Mouse (Mus musculus) heart, embryonic 12.5 days (tissue): ENCODE data around the gene Nek4. TPM values are rescaled to one million over a fixed set of nuclear protein-coding genes. Genes with fewer than 3 reads are reported as not detected.

Experiments
- ATAC-seq: fragments of 200-750 bp; cut with Nextera tagmentation; 2 replicates; pipeline ENCODE4 v1.8.0; 2017; ENCODE audit warnings: moderate TSS enrichment, moderate library complexity; ENCODE audit not compliant: insufficient number of reproducible peaks, low FRiP score
- H3K27ac ChIP-seq: fragments of 300-500 bp; sonication (generic); 2 replicates; pipeline ENCODE4 v1.5.1; 2016; ENCODE audit warnings: mild to moderate bottlenecking, moderate library complexity; ENCODE audit not compliant: poor library complexity, severe bottlenecking
- H3K27me3 ChIP-seq: fragments of 300-500 bp; sonication (generic); replicated peaks from 2 replicates; pipeline ENCODE4 v1.6.1; 2016; ENCODE audit warnings: mild to moderate bottlenecking, moderate library complexity
- H3K36me3 ChIP-seq: fragments of 300-500 bp; sonication (generic); 2 replicates; pipeline ENCODE4 v1.6.1; 2016; ENCODE audit warnings: mild to moderate bottlenecking, moderate library complexity
- H3K4me1 ChIP-seq: fragments of 300-500 bp; sonication (generic); replicated peaks from 2 replicates; pipeline ENCODE4 v1.6.1; 2016; ENCODE audit warnings: mild to moderate bottlenecking
- H3K4me2 ChIP-seq: fragments of 300-500 bp; sonication (generic); 2 replicates; pipeline ENCODE4 v1.6.1; 2016; ENCODE audit warnings: mild to moderate bottlenecking, moderate library complexity
- H3K4me3 ChIP-seq: fragments of 300-500 bp; sonication (generic); 2 replicates; pipeline ENCODE4 v1.5.1; 2016; ENCODE audit warnings: mild to moderate bottlenecking
- H3K9ac ChIP-seq: fragments of 300-500 bp; sonication (generic); 2 replicates; pipeline ENCODE4 v1.6.1; 2016; ENCODE audit warnings: mild to moderate bottlenecking, moderate library complexity
- H3K9me3 ChIP-seq: fragments of 300-500 bp; sonication (generic); replicated peaks from 2 replicates; pipeline ENCODE4 v1.6.1; 2016; ENCODE audit warnings: mild to moderate bottlenecking, moderate library complexity
- WGBS: fragments of 180-500 bp; shearing (Covaris S2); methylation state at CpG from one replicate; pipeline ENCODE4 v1.1.7; 2016; 5-methylcytosine and 5-hydroxymethylcytosine counted together
- polyA plus RNA-seq: library from polyadenylated mRNA; unstranded; fragments of >200 nt; fragmentation: Nextera tagmentation; extraction: Ambion mirVana; gene quantifications from 2 replicates; pipeline ENCODE4 v1.2.1, GENCODE M21; 2016

Nek4 gene
- polyA plus RNA-seq, 1 experiment from 2014 or later = 7.4 TPM

DNA sequence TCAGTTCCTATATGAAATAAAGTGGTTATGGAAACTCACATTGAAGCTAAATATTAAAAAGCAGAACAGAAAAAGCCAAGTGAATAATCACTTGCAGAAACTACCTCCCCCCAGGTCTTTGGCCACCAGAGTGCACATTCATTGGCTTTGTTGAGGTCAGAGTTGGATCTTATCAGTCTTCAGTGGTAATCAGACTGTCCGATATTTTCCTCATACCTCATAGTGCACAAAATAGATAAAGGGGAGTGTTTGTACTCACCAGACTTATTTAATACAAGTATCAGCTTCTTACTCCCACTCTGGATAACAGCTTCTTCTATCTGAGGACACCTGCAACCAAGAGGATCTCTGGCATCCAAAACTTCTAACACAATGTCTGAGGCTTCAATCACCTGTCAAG, 64.9 kb downstream of the Nek4 start:
- no peak overlapping the region for H3K27ac ChIP-seq
- peaks cover 18% of the 10 kb centered on the region for H3K4me1 ChIP-seq
- no peak overlapping the region for H3K4me2 ChIP-seq
- ATAC-seq = no peak
- no peak overlapping the region for H3K9ac ChIP-seq
- no peaks in the 10 kb centered on the region for H3K9me3 ChIP-seq
- peaks cover 64% of the 10 kb centered on the region for H3K36me3 ChIP-seq
- WGBS = 51% methylated on average over 1 of the region's 1 CpGs
- no peak overlapping the region for H3K4me3 ChIP-seq
- H3K27me3 ChIP-seq = no peaks in the 10 kb centered on the region

DNA sequence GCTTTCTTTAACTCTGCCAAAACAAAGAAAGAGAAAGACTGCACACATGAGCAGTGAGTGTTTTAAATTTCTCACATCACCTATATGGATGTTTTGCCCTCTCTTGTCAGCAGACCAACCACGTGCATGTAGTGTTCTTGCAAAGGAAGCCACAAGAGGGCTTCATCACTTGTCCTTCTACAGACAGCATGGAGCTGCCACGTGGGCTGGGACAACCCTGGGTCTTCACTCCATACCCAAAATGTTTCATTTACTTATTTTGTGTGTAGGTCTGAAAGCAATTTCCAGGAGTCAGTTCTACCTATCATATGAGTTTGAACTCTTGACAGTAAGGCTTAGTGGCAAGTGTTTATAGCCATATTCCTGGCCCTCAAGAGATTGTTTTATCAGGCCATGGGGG, 66.7 kb downstream of the Nek4 start:
- H3K4me1 ChIP-seq = peaks cover 18% of the 10 kb centered on the region
- ATAC-seq = no peak
- H3K4me3 ChIP-seq = peak overlapping the region; percentile 71
- WGBS = 3% methylated on average over 2 of the region's 2 CpGs
- H3K4me2 ChIP-seq = peak overlapping the region; percentile 78
- H3K9ac ChIP-seq = peak overlapping the region; percentile 91
- H3K9me3 ChIP-seq = no peaks in the 10 kb centered on the region
- H3K27me3 ChIP-seq = no peaks in the 10 kb centered on the region
- H3K27ac ChIP-seq = no peak overlapping the region
- peaks cover 55% of the 10 kb centered on the region for H3K36me3 ChIP-seq

DNA sequence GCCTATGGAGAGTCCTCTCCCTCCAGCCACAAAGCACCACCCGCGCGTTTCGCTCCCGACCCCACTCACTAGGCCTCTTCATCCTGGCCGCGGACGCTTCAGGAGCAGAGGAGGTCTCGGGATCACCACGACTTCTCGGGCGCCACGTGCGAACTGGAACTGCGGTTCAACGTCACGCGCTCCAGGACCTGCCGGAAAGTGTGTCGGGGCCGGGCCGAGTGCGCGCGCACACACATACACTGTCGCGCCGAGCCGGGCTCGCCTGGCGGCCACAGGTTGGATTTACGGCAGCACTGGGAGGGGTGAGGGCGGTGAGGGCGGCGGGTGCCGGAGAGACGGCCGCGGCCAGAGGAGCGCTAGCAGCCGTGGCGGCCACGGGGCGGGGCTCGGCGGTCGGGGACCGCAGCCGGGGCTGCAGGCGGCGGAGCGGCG, 67.7 kb downstream of the Nek4 start, which contains the start of the genes Pbrm1 and Gnl3:
Pbrm1 (plus strand) TSS at position 279 of the 432 bp plus-strand sequence.
Gnl3 (minus strand) TSS at position 293 of the 432 bp plus-strand sequence.
- peak within 1 kb of the TSS; percentile 78 for H3K4me2 ChIP-seq
- H3K27me3 ChIP-seq = no peaks in the 10 kb centered on the region
- no peaks in the 10 kb centered on the region for H3K9me3 ChIP-seq
- peaks cover 50% of the 10 kb centered on the region for H3K36me3 ChIP-seq
- H3K4me1 ChIP-seq = peaks cover 18% of the 10 kb centered on the region
- peak; percentile 96 for ATAC-seq
- peak within 1 kb of the TSS; percentile 71 for H3K4me3 ChIP-seq
- peak within 1 kb of the TSS; percentile 91 for H3K9ac ChIP-seq
- 3% methylated on average over 44 of the region's 53 CpGs for WGBS
- peak within 1 kb of the TSS; percentile 98 for H3K27ac ChIP-seq

DNA sequence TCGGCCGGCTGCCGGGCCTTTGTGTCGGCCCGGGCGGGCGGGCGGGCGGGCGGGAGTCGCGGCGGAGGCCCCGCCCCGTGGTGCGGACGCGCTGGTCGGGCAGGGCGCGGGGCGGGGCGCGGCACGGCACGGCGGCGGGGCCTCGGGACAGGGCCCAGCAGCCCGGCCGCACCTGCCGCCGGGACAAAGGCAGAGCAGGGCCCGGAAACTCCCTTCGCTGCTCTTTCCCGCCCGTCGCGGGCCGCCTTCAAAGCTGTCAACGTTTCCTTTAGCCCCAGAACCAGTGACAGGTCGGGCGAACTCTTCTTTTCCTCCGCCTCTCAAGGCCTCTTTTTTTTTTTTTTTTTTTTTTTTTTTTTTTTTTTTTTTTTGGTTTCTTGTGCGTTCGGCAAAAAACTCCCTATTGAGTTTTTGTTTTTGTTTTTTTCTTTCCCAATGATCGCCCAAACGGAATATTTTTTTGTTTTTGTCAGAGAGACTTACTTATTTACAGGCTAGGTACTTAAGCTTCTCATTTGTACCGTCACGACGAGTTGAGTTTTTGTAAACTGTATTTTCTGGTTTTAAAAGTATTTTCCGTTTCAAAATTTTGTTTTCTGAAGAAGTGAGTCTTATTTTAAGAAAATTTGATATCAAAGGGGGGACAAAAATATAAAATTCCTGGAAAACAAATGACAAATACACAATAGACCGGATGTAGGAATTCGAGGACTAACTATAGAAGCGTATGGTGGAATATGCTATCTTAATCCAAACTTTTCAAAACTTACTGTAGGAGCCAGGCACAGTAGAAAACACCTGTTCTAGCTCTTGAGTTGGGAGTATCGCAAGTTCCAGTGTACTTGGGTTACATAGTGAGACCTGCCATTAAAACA, 68.4 kb downstream of the Nek4 start:
- WGBS = 4% methylated on average over 47 of the region's 56 CpGs
- peaks cover 18% of the 10 kb centered on the region for H3K4me1 ChIP-seq

DNA sequence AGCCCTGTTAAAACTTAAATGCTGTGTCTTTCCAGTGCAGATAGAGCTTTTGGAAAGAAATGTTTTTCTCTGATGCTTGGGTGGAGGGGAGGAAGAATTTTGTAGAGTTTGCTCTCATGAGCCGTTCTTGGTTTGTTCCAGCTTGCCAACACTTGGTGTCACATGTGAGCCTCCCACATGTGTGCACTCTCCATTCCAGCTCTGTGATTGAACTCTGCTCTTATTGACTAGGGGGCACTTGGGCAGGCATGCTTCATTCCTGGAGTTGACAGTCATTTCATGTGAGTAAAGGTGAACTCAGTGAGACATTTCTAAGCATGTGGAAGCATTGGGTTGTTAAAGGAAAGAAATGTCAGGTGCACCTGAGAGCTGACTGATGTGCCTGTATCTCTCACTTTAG, 71.4 kb downstream of the Nek4 start:
- Histone ChIP-seq H3K27me3 (no peaks in the 10 kb centered on the region), H3K4me1 (peaks cover 14% of the 10 kb centered on the region), H3K4me2 (no peak overlapping the region), H3K27ac (no peak overlapping the region), H3K36me3 (peaks cover 45% of the 10 kb centered on the region), H3K4me3 (no peak overlapping the region), H3K9ac (no peak overlapping the region), H3K9me3 (no peaks in the 10 kb centered on the region)
- no peak for ATAC-seq
- WGBS = 48% methylated on average over 1 of the region's 1 CpGs

More for the DNA sequence above, 68.4 kb downstream of the Nek4 start:
- H3K4me2 ChIP-seq = peak overlapping the region; percentile 64
- no peaks in the 10 kb centered on the region for H3K27me3 ChIP-seq
- H3K27ac ChIP-seq = peak overlapping the region; percentile 98
- peak overlapping the region; percentile 91 for H3K9ac ChIP-seq
- H3K36me3 ChIP-seq = peaks cover 47% of the 10 kb centered on the region
- no peaks in the 10 kb centered on the region for H3K9me3 ChIP-seq
- peak overlapping the region; percentile 71 for H3K4me3 ChIP-seq
- ATAC-seq = peak; percentile 96

DNA sequence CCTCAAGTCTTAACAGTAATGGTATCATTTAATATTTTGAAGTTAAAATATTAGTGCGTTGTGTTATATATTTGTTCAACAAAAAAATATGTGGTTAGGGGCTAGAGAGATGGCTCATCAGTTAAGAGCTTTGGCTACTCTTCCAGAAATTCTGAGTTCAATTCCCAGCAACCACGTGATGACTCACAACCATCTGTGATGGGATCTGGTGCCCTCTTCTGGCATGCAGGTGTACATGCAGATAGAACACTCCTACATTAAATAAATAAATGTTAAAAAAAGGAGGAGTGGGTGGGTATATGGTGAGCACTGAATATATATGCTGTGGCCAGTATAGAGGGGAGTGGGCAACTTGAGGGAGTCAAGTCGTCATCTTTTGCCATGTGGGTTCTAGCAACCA, 74.6 kb downstream of the Nek4 start:
- no peak for ATAC-seq
- Histone ChIP-seq H3K4me2 (no peak overlapping the region), H3K4me1 (no peaks in the 10 kb centered on the region), H3K9me3 (no peaks in the 10 kb centered on the region), H3K4me3 (no peak overlapping the region), H3K27ac (no peak overlapping the region), H3K36me3 (peaks cover 62% of the 10 kb centered on the region), H3K27me3 (no peaks in the 10 kb centered on the region), H3K9ac (no peak overlapping the region)
- WGBS = 78% methylated on average over 3 of the region's 3 CpGs

Other genes with a start within 250 kb of the Nek4 start
- 11.5 and 12.0 TPM in 2 replicates for gene Sfmbt1, start 236.5 kb upstream of the Nek4 start, polyA plus RNA-seq
- 19.1 and 21.1 TPM in 2 replicates for gene Tmem110, start 125.8 kb upstream of the Nek4 start, polyA plus RNA-seq
- 2.3 and 2.6 TPM in 2 replicates for gene Mustn1, start 72.2 kb upstream of the Nek4 start, polyA plus RNA-seq
- gene Itih4, start 64.9 kb upstream of the Nek4 start, polyA plus RNA-seq = 0.17 TPM in 1 of 2 replicates, not detected in the other
- 1.4 and 2.2 TPM in 2 replicates for gene Itih3, start 27.6 kb upstream of the Nek4 start, polyA plus RNA-seq
- gene Itih1, start 8.1 kb upstream of the Nek4 start, polyA plus RNA-seq = 0.10 TPM in 1 of 2 replicates, not detected in the other
- gene Glt8d1, start 50.0 kb downstream of the Nek4 start, polyA plus RNA-seq = 55.8 and 57.1 TPM in 2 replicates
- gene Spcs1, start 50.3 kb downstream of the Nek4 start, polyA plus RNA-seq = 368 and 374 TPM in 2 replicates
- 124 and 134 TPM in 2 replicates for gene Pbrm1, start 67.8 kb downstream of the Nek4 start, polyA plus RNA-seq
- 75.3 and 79.5 TPM in 2 replicates for gene Gnl3, start 67.8 kb downstream of the Nek4 start, polyA plus RNA-seq
- 62.6 and 68.6 TPM in 2 replicates for gene Smim4, start 177.6 kb downstream of the Nek4 start, polyA plus RNA-seq
- 343 and 346 TPM in 2 replicates for gene Nt5dc2, start 179.7 kb downstream of the Nek4 start, polyA plus RNA-seq
- 48.3 and 56.7 TPM in 2 replicates for gene Stab1, start 217.3 kb downstream of the Nek4 start, polyA plus RNA-seq